Mouse (Mus musculus): Measurements from ENCODE around the gene Crabp2. TPM values are rescaled to one million over a fixed set of nuclear protein-coding genes. Genes with fewer than 3 reads are reported as not detected.

Crabp2 gene
- polyA plus RNA-seq, 1 experiment from 2014 or later = 82.3 TPM

GRCm38 (mm10) chr3:87980728-87981127 lies 32.3 kb downstream of the Crabp2 start:
- no peak for ATAC-seq (replicated peaks; ENCODE audit: low FRiP score)

GRCm38 (mm10) chr3:87981214-87981760 lies 32.8 kb downstream of the Crabp2 start:
- 78% methylated on average over 6 of the region's 6 CpGs for WGBS
- peaks cover 85% of the 10 kb centered on the region for H3K4me1 ChIP-seq
- ATAC-seq (replicated peaks; ENCODE audit: low FRiP score) = no peak

More at GRCm38 (mm10) chr3:87980728-87981127, 32.3 kb downstream of the Crabp2 start:
- H3K9me3 ChIP-seq (replicated peaks) = no peaks in the 10 kb centered on the region
- H3K36me3 ChIP-seq = peaks cover 26% of the 10 kb centered on the region
- no peak overlapping the region for H3K9ac ChIP-seq
- H3K4me1 ChIP-seq = peaks cover 79% of the 10 kb centered on the region
- no peaks in the 10 kb centered on the region for H3K27me3 ChIP-seq
- no peak overlapping the region for H3K4me3 ChIP-seq (replicated peaks)
- H3K27ac ChIP-seq = peak overlapping the region; percentile 95
- 42% methylated on average over 5 of the region's 5 CpGs for WGBS
- H3K4me2 ChIP-seq = no peak overlapping the region

GRCm38 (mm10) chr3:87981894-87982835 lies 33.7 kb downstream of the Crabp2 start:
- Histone ChIP-seq H3K9me3 (replicated peaks) (no peaks in the 10 kb centered on the region), H3K4me1 (peaks cover 92% of the 10 kb centered on the region), H3K27ac (peak overlapping the region; percentile 95), H3K4me2 (peak overlapping the region; percentile 49), H3K27me3 (no peaks in the 10 kb centered on the region), H3K4me3 (replicated peaks) (peak overlapping the region; percentile 6; the same call in 1 of the 2 replicates), H3K36me3 (peaks cover 12% of the 10 kb centered on the region), H3K9ac (peak overlapping the region; percentile 34)
- peak; percentile 37 for ATAC-seq (replicated peaks; ENCODE audit: low FRiP score)
- 29% methylated on average over 12 of the region's 12 CpGs for WGBS

More at GRCm38 (mm10) chr3:87981214-87981760, 32.8 kb downstream of the Crabp2 start:
- Histone ChIP-seq H3K9ac (no peak overlapping the region), H3K4me2 (no peak overlapping the region), H3K4me3 (replicated peaks) (no peak overlapping the region), H3K27me3 (no peaks in the 10 kb centered on the region), H3K9me3 (replicated peaks) (no peaks in the 10 kb centered on the region), H3K36me3 (peaks cover 21% of the 10 kb centered on the region), H3K27ac (peak overlapping the region; percentile 95)

- peak; percentile 74 for ATAC-seq (replicated peaks; ENCODE audit: low FRiP score)
- Histone ChIP-seq H3K9ac (peak overlapping the region; percentile 34; the same call in 1 of the 2 replicates), H3K27me3 (no peaks in the 10 kb centered on the region), H3K27ac (peak overlapping the region; percentile 95), H3K9me3 (replicated peaks) (no peaks in the 10 kb centered on the region), H3K4me1 (peaks cover 98% of the 10 kb centered on the region), H3K36me3 (peaks cover 3% of the 10 kb centered on the region; the same call in 1 of the 2 replicates), H3K4me3 (replicated peaks) (peak overlapping the region; percentile 6; the same call in 1 of the 2 replicates), H3K4me2 (peak overlapping the region; percentile 49)
- 4% methylated on average over 13 of the region's 13 CpGs for WGBS
Observed at GRCm38 (mm10) chr3:87982836-87983601, 34.6 kb downstream of the Crabp2 start.

GRCm38 (mm10) chr3:87983627-87984026 lies 35.2 kb downstream of the Crabp2 start:
- Histone ChIP-seq H3K27me3 (peaks cover 3% of the 10 kb centered on the region), H3K9ac (no peak overlapping the region), H3K4me3 (replicated peaks) (peak overlapping the region; percentile 6; the same call in 1 of the 2 replicates), H3K27ac (peak overlapping the region; percentile 95), H3K9me3 (replicated peaks) (no peaks in the 10 kb centered on the region), H3K4me1 (peaks cover 96% of the 10 kb centered on the region), H3K4me2 (peak overlapping the region; percentile 49), H3K36me3 (no peaks in the 10 kb centered on the region)
- 42% methylated on average over 6 of the region's 6 CpGs for WGBS
- no peak for ATAC-seq (replicated peaks; ENCODE audit: low FRiP score)

- no peak for ATAC-seq (replicated peaks; ENCODE audit: low FRiP score)
- Histone ChIP-seq H3K4me3 (replicated peaks) (no peak overlapping the region), H3K36me3 (no peaks in the 10 kb centered on the region), H3K9ac (0 out of 2 replicates have a peak overlapping the region, but pooled peaks have one; percentile 21), H3K27ac (peak overlapping the region; percentile 95), H3K4me1 (peaks cover 92% of the 10 kb centered on the region), H3K4me2 (peak overlapping the region; percentile 49; the same call in 1 of the 2 replicates), H3K27me3 (peaks cover 8% of the 10 kb centered on the region), H3K9me3 (replicated peaks) (no peaks in the 10 kb centered on the region)
- 36% methylated on average over 3 of the region's 3 CpGs for whole genome bisulfite sequencing
Observed at GRCm38 (mm10) chr3:87984094-87984493, 35.6 kb downstream of the Crabp2 start.

GRCm38 (mm10) chr3:87985505-87986320 lies 37.2 kb downstream of the Crabp2 start:
- Histone ChIP-seq H3K27me3 (peaks cover 24% of the 10 kb centered on the region), H3K4me2 (peak overlapping the region; percentile 27; the same call in 1 of the 2 replicates), H3K36me3 (no peaks in the 10 kb centered on the region), H3K9ac (0 out of 2 replicates have a peak overlapping the region, but pooled peaks have one; percentile 14), H3K4me1 (peaks cover 76% of the 10 kb centered on the region), H3K9me3 (replicated peaks) (no peaks in the 10 kb centered on the region), H3K4me3 (replicated peaks) (no peak overlapping the region), H3K27ac (peak overlapping the region; percentile 82)
- WGBS = 38% methylated on average over 12 of the region's 12 CpGs
- no peak for ATAC-seq (replicated peaks; ENCODE audit: low FRiP score)

GRCm38 (mm10) chr3:87986868-87987267 lies 38.4 kb downstream of the Crabp2 start:
- under 1% methylated on average over 17 of the region's 17 CpGs for WGBS
- Histone ChIP-seq H3K27me3 (peaks cover 36% of the 10 kb centered on the region), H3K4me3 (replicated peaks) (peak overlapping the region; percentile 41), H3K27ac (peak overlapping the region; percentile 82), H3K9ac (0 out of 2 replicates have a peak overlapping the region, but pooled peaks have one; percentile 27), H3K36me3 (no peaks in the 10 kb centered on the region), H3K4me2 (peak overlapping the region; percentile 76), H3K9me3 (replicated peaks) (no peaks in the 10 kb centered on the region), H3K4me1 (peaks cover 64% of the 10 kb centered on the region)
- peak; percentile 73 for ATAC-seq (replicated peaks; ENCODE audit: low FRiP score)

GRCm38 (mm10) chr3:87987633-87988032 lies 39.2 kb downstream of the Crabp2 start:
- H3K4me3 ChIP-seq (replicated peaks) = peak overlapping the region; percentile 41
- no peaks in the 10 kb centered on the region for H3K9me3 ChIP-seq (replicated peaks)
- WGBS = 1% methylated on average over 15 of the region's 15 CpGs
- peak; percentile 29 for ATAC-seq (replicated peaks; ENCODE audit: low FRiP score)
- H3K27ac ChIP-seq = peak overlapping the region; percentile 82
- peaks cover 57% of the 10 kb centered on the region for H3K4me1 ChIP-seq
- no peaks in the 10 kb centered on the region for H3K36me3 ChIP-seq
- H3K4me2 ChIP-seq = peak overlapping the region; percentile 76
- H3K27me3 ChIP-seq = peaks cover 43% of the 10 kb centered on the region
- H3K9ac ChIP-seq = peak overlapping the region; percentile 27

GRCm38 (mm10) chr3:87988068-87988467 lies 39.6 kb downstream of the Crabp2 start:
- Histone ChIP-seq H3K9ac (peak overlapping the region; percentile 27), H3K4me3 (replicated peaks) (peak overlapping the region; percentile 41), H3K4me1 (peaks cover 52% of the 10 kb centered on the region), H3K27me3 (peaks cover 48% of the 10 kb centered on the region), H3K36me3 (no peaks in the 10 kb centered on the region), H3K4me2 (peak overlapping the region; percentile 76), H3K27ac (no peak overlapping the region), H3K9me3 (replicated peaks) (no peaks in the 10 kb centered on the region)
- 2% methylated on average over 15 of the region's 15 CpGs for WGBS
- no peak for ATAC-seq (replicated peaks; ENCODE audit: low FRiP score)

GRCm38 (mm10) chr3:87989935-87990334 lies 41.5 kb downstream of the Crabp2 start:
- peaks cover 66% of the 10 kb centered on the region for H3K27me3 ChIP-seq
- no peak overlapping the region for H3K4me3 ChIP-seq (replicated peaks)
- peaks cover 34% of the 10 kb centered on the region for H3K4me1 ChIP-seq
- 28% methylated on average over 10 of the region's 10 CpGs for WGBS
- no peaks in the 10 kb centered on the region for H3K9me3 ChIP-seq (replicated peaks)
- ATAC-seq (replicated peaks; ENCODE audit: low FRiP score) = no peak
- no peak overlapping the region for H3K9ac ChIP-seq
- H3K36me3 ChIP-seq = no peaks in the 10 kb centered on the region
- H3K4me2 ChIP-seq = no peak overlapping the region
- no peak overlapping the region for H3K27ac ChIP-seq

Data from kidney, embryonic 15.5 days (tissue).